Mouse (Mus musculus): ENCODE measurements around the gene Nfia. TPM values are rescaled to one million over a fixed set of nuclear protein-coding genes. Genes with fewer than 3 reads are reported as not detected.

The Nfia gene
- polyA plus RNA-seq, 1 experiment from 2014 or later = 15.9 TPM

GRCm38 (mm10) chr4:98057246-98057645, 284.7 kb downstream of the Nfia start:
- Histone ChIP-seq H3K27ac (ENCODE audit: low read depth, low read length) (no peak overlapping the region), H3K4me3 (ENCODE audit: low read depth, low read length) (no peak overlapping the region), H3K9me3 (ENCODE audit: control insufficient read depth) (no peaks in the 10 kb centered on the region), H3K36me3 (ENCODE audit: control insufficient read depth, insufficient read depth) (no peaks in the 10 kb centered on the region), H3K27me3 (replicated peaks; ENCODE audit: control insufficient read depth, insufficient read depth, low read length) (no peaks in the 10 kb centered on the region), H3K9ac (ENCODE audit: low read depth, low read length) (no peak overlapping the region), H3K4me2 (replicated peaks; ENCODE audit: low read depth) (no peak overlapping the region), H3K4me1 (replicated peaks; ENCODE audit: control insufficient read depth, insufficient read depth, low read length) (no peaks in the 10 kb centered on the region)
- TF ChIP-seq CTCF (IDR thresholded peaks at IDR 0.05; ENCODE audit: low read depth) = no peak
- WGBS = 88% methylated on average over 12 of the region's 12 CpGs
- ATAC-seq = no peak

- H3K27me3 ChIP-seq (replicated peaks; ENCODE audit: control insufficient read depth, insufficient read depth, low read length) = no peaks in the 10 kb centered on the region
- H3K36me3 ChIP-seq (ENCODE audit: control insufficient read depth, insufficient read depth) = no peaks in the 10 kb centered on the region
- 65% methylated on average over 4 of the region's 4 CpGs for WGBS
- H3K4me3 ChIP-seq (ENCODE audit: low read depth, low read length) = no peak overlapping the region
- H3K9me3 ChIP-seq (ENCODE audit: control insufficient read depth) = no peaks in the 10 kb centered on the region
- no peak overlapping the region for H3K9ac ChIP-seq (ENCODE audit: low read depth, low read length)
- no peak overlapping the region for H3K4me2 ChIP-seq (replicated peaks; ENCODE audit: low read depth)
- TF ChIP-seq CTCF (IDR thresholded peaks at IDR 0.05; ENCODE audit: low read depth) = no peak
- no peaks in the 10 kb centered on the region for H3K4me1 ChIP-seq (replicated peaks; ENCODE audit: control insufficient read depth, insufficient read depth, low read length)
- no peak for ATAC-seq
- H3K27ac ChIP-seq (ENCODE audit: low read depth, low read length) = no peak overlapping the region
Observed at GRCm38 (mm10) chr4:98057721-98058120, 285.2 kb downstream of the Nfia start.

GRCm38 (mm10) chr4:98058182-98058581, 285.6 kb downstream of the Nfia start:
- Histone ChIP-seq H3K36me3 (ENCODE audit: control insufficient read depth, insufficient read depth) (no peaks in the 10 kb centered on the region), H3K4me1 (replicated peaks; ENCODE audit: control insufficient read depth, insufficient read depth, low read length) (no peaks in the 10 kb centered on the region), H3K27me3 (replicated peaks; ENCODE audit: control insufficient read depth, insufficient read depth, low read length) (no peaks in the 10 kb centered on the region), H3K9ac (ENCODE audit: low read depth, low read length) (no peak overlapping the region), H3K27ac (ENCODE audit: low read depth, low read length) (no peak overlapping the region), H3K4me2 (replicated peaks; ENCODE audit: low read depth) (no peak overlapping the region), H3K9me3 (ENCODE audit: control insufficient read depth) (no peaks in the 10 kb centered on the region), H3K4me3 (ENCODE audit: low read depth, low read length) (no peak overlapping the region)
- no peak for TF ChIP-seq CTCF (IDR thresholded peaks at IDR 0.05; ENCODE audit: low read depth)
- no peak for ATAC-seq

GRCm38 (mm10) chr4:98060601-98061000, 288.1 kb downstream of the Nfia start:
- Histone ChIP-seq H3K9ac (ENCODE audit: low read depth, low read length) (no peak overlapping the region), H3K27ac (ENCODE audit: low read depth, low read length) (no peak overlapping the region), H3K36me3 (ENCODE audit: control insufficient read depth, insufficient read depth) (peaks cover 7% of the 10 kb centered on the region), H3K4me3 (ENCODE audit: low read depth, low read length) (no peak overlapping the region), H3K27me3 (replicated peaks; ENCODE audit: control insufficient read depth, insufficient read depth, low read length) (no peaks in the 10 kb centered on the region), H3K4me1 (replicated peaks; ENCODE audit: control insufficient read depth, insufficient read depth, low read length) (no peaks in the 10 kb centered on the region), H3K9me3 (ENCODE audit: control insufficient read depth) (no peaks in the 10 kb centered on the region), H3K4me2 (replicated peaks; ENCODE audit: low read depth) (no peak overlapping the region)
- no peak for TF ChIP-seq CTCF (IDR thresholded peaks at IDR 0.05; ENCODE audit: low read depth)
- 15% methylated on average over 1 of the region's 1 CpGs for WGBS
- no peak for ATAC-seq

- no peak for ATAC-seq
- WGBS = 42% methylated on average over 1 of the region's 1 CpGs
Observed at GRCm38 (mm10) chr4:98061086-98061485, 288.6 kb downstream of the Nfia start.

GRCm38 (mm10) chr4:98063280-98063679, 290.7 kb downstream of the Nfia start:
- WGBS = 59% methylated on average over 3 of the region's 3 CpGs
- H3K27ac ChIP-seq (ENCODE audit: low read depth, low read length) = no peak overlapping the region
- H3K9me3 ChIP-seq (ENCODE audit: control insufficient read depth) = no peaks in the 10 kb centered on the region
- no peak overlapping the region for H3K4me3 ChIP-seq (ENCODE audit: low read depth, low read length)
- no peak for ATAC-seq
- H3K36me3 ChIP-seq (ENCODE audit: control insufficient read depth, insufficient read depth) = peaks cover 7% of the 10 kb centered on the region
- TF ChIP-seq CTCF (IDR thresholded peaks at IDR 0.05; ENCODE audit: low read depth) = no peak
- H3K4me2 ChIP-seq (replicated peaks; ENCODE audit: low read depth) = no peak overlapping the region
- no peak overlapping the region for H3K9ac ChIP-seq (ENCODE audit: low read depth, low read length)
- no peaks in the 10 kb centered on the region for H3K4me1 ChIP-seq (replicated peaks; ENCODE audit: control insufficient read depth, insufficient read depth, low read length)
- H3K27me3 ChIP-seq (replicated peaks; ENCODE audit: control insufficient read depth, insufficient read depth, low read length) = no peaks in the 10 kb centered on the region

More at GRCm38 (mm10) chr4:98061086-98061485, 288.6 kb downstream of the Nfia start:
- Histone ChIP-seq H3K36me3 (ENCODE audit: control insufficient read depth, insufficient read depth) (peaks cover 7% of the 10 kb centered on the region), H3K4me2 (replicated peaks; ENCODE audit: low read depth) (no peak overlapping the region), H3K4me3 (ENCODE audit: low read depth, low read length) (no peak overlapping the region), H3K9ac (ENCODE audit: low read depth, low read length) (no peak overlapping the region), H3K4me1 (replicated peaks; ENCODE audit: control insufficient read depth, insufficient read depth, low read length) (no peaks in the 10 kb centered on the region), H3K27me3 (replicated peaks; ENCODE audit: control insufficient read depth, insufficient read depth, low read length) (no peaks in the 10 kb centered on the region), H3K9me3 (ENCODE audit: control insufficient read depth) (no peaks in the 10 kb centered on the region), H3K27ac (ENCODE audit: low read depth, low read length) (no peak overlapping the region)
- TF ChIP-seq CTCF (IDR thresholded peaks at IDR 0.05; ENCODE audit: low read depth) = no peak

GRCm38 (mm10) chr4:98076106-98076505, 303.6 kb downstream of the Nfia start:
- H3K4me2 ChIP-seq (replicated peaks; ENCODE audit: low read depth) = no peak overlapping the region
- no peak overlapping the region for H3K9ac ChIP-seq (ENCODE audit: low read depth, low read length)
- H3K27ac ChIP-seq (ENCODE audit: low read depth, low read length) = no peak overlapping the region
- H3K36me3 ChIP-seq (ENCODE audit: control insufficient read depth, insufficient read depth) = 0 out of 2 replicates have a peak, but pooled peaks cover 5% of the 10 kb centered on the region
- no peaks in the 10 kb centered on the region for H3K4me1 ChIP-seq (replicated peaks; ENCODE audit: control insufficient read depth, insufficient read depth, low read length)
- no peak for TF ChIP-seq CTCF (IDR thresholded peaks at IDR 0.05; ENCODE audit: low read depth)
- WGBS = 88% methylated on average over 7 of the region's 7 CpGs
- H3K4me3 ChIP-seq (ENCODE audit: low read depth, low read length) = no peak overlapping the region
- no peak for ATAC-seq
- no peaks in the 10 kb centered on the region for H3K27me3 ChIP-seq (replicated peaks; ENCODE audit: control insufficient read depth, insufficient read depth, low read length)
- no peaks in the 10 kb centered on the region for H3K9me3 ChIP-seq (ENCODE audit: control insufficient read depth)

All from intestine, postnatal 0 days (tissue).